Mouse (Mus musculus): Measurements from ENCODE around the gene Agt.
A peak's percentile ranks its signal among the peaks of the same experiment; 100 is the strongest.

Agt gene

GRCm38 (mm10) chr8:124569593-124569992 is at the start of gene Agt:
Agt (minus strand) TSS chr8:124569706.
- DNase-seq (ENCODE audit: low read depth, low spot score), result no peak

- DNase-seq (ENCODE audit: low read depth, low spot score), result no peak
Measured at GRCm38 (mm10) chr8:124618252-124618651, 48.7 kb upstream of the Agt start.

- peak; percentile 75 for DNase-seq (ENCODE audit: low read depth, low spot score)
Measured at GRCm38 (mm10) chr8:124617266-124617869, 47.9 kb upstream of the Agt start.

GRCm38 (mm10) chr8:124614325-124614724 is 44.8 kb upstream of the Agt start:
- DNase-seq (ENCODE audit: low read depth, low spot score), result no peak

GRCm38 (mm10) chr8:124608972-124609353 is 39.5 kb upstream of the Agt start:
- no peak for DNase-seq (ENCODE audit: low read depth, low spot score)

- DNase-seq (ENCODE audit: low read depth, low spot score), result peak; percentile 25
Measured at GRCm38 (mm10) chr8:124608239-124608971, 38.9 kb upstream of the Agt start.

- DNase-seq (ENCODE audit: low read depth, low spot score), result no peak
Measured at GRCm38 (mm10) chr8:124604066-124604465, 34.6 kb upstream of the Agt start.

GRCm38 (mm10) chr8:124589393-124589792 is 19.9 kb upstream of the Agt start:
- no peak for DNase-seq (ENCODE audit: low read depth, low spot score)

GRCm38 (mm10) chr8:124586556-124586955 is 17.1 kb upstream of the Agt start:
- no peak for DNase-seq (ENCODE audit: low read depth, low spot score)

GRCm38 (mm10) chr8:124585718-124586425 is 16.4 kb upstream of the Agt start:
- peak; percentile 4 for DNase-seq (ENCODE audit: low read depth, low spot score)

- no peak for DNase-seq (ENCODE audit: low read depth, low spot score)
Measured at GRCm38 (mm10) chr8:124576751-124577150, 7.2 kb upstream of the Agt start.

GRCm38 (mm10) chr8:124575811-124576210 is 6.3 kb upstream of the Agt start, which contains the start of gene Capn9:
Capn9 (plus strand) TSS chr8:124576111.
- no peak for DNase-seq (ENCODE audit: low read depth, low spot score)

GRCm38 (mm10) chr8:124573552-124574340 is 4.2 kb upstream of the Agt start:
- peak; percentile 88 for DNase-seq (ENCODE audit: low read depth, low spot score)

- DNase-seq (ENCODE audit: low read depth, low spot score), result no peak
Measured at GRCm38 (mm10) chr8:124572430-124572775, 2.9 kb upstream of the Agt start.

- no peak for DNase-seq (ENCODE audit: low read depth, low spot score)
Measured at GRCm38 (mm10) chr8:124571732-124572429, 2.4 kb upstream of the Agt start.

- no peak for DNase-seq (ENCODE audit: low read depth, low spot score)
Measured at GRCm38 (mm10) chr8:124569100-124569499, 406 bp downstream of the Agt start.

GRCm38 (mm10) chr8:124567584-124567983 is 1.9 kb downstream of the Agt start:
- DNase-seq (ENCODE audit: low read depth, low spot score), result no peak

GRCm38 (mm10) chr8:124567126-124567525 is 2.4 kb downstream of the Agt start:
- DNase-seq (ENCODE audit: low read depth, low spot score), result no peak

- DNase-seq (ENCODE audit: low read depth, low spot score), result no peak
Measured at GRCm38 (mm10) chr8:124557476-124557875, 12.0 kb downstream of the Agt start.

- no peak for DNase-seq (ENCODE audit: low read depth, low spot score)
Measured at GRCm38 (mm10) chr8:124556658-124557057, 12.8 kb downstream of the Agt start.

GRCm38 (mm10) chr8:124556164-124556563 is 13.3 kb downstream of the Agt start:
- DNase-seq (ENCODE audit: low read depth, low spot score), result no peak

All from CD4-positive, CD25-positive, alpha-beta regulatory T cell, adult 2 months (primary cell).